Mouse (Mus musculus) G1E (cell line): Measurements from ENCODE around the gene Ccdc194. TPM values are rescaled to one million over a fixed set of nuclear protein-coding genes. Genes with fewer than 3 reads are reported as not detected.
A peak's percentile ranks its signal among the peaks of the same experiment; 100 is the strongest.

ENCODE experiments used
- ATAC-seq: 2 replicates; pipeline ENCODE4 v1.8.0; 2016; ENCODE audit warnings: mild to moderate bottlenecking; ENCODE audit not compliant: insufficient number of reproducible peaks, poor library complexity, low FRiP score, severe bottlenecking; ENCODE audit errors: extremely low read depth
- DNase-seq: peaks from one replicate; pipeline ENCODE4 v3.0.0; 2012; ENCODE audit warnings: low spot score
- H3K27me3 ChIP-seq: 2 replicates; pipeline ENCODE4 v1.6.1; 2012; ENCODE audit warnings: mild to moderate bottlenecking, low read length, inconsistent platforms; ENCODE audit not compliant: insufficient read depth
- H3K36me3 ChIP-seq: replicated peaks from 2 replicates; pipeline ENCODE3; 2012; ENCODE audit warnings: mild to moderate bottlenecking, inconsistent platforms
- H3K4me1 ChIP-seq: 2 replicates; pipeline ENCODE4 v1.6.1; 2012; ENCODE audit warnings: low read depth, low read length, inconsistent platforms, mixed read lengths; ENCODE audit not compliant: insufficient read depth
- H3K4me3 ChIP-seq: 2 replicates; pipeline ENCODE4 v1.5.1; 2012; ENCODE audit warnings: low read depth, mild to moderate bottlenecking, inconsistent platforms, low read length, moderate library complexity, mixed read lengths
- H3K9me3 ChIP-seq: replicated peaks from 2 replicates; pipeline ENCODE4 v1.6.1; 2012; ENCODE audit warnings: inconsistent platforms
- CTCF ChIP-seq: IDR thresholded peaks from 2 replicates; pipeline ENCODE4 v1.5.1; 2012; ENCODE audit warnings: low read depth, low read length, inconsistent platforms, mixed read lengths
- GATA1 ChIP-seq: IDR thresholded peaks from 2 replicates; pipeline ENCODE4 v1.6.1; 2012; ENCODE audit warnings: borderline replicate concordance, low read length, inconsistent platforms, mixed read lengths
- GATA2 ChIP-seq: IDR thresholded peaks from 2 replicates; pipeline ENCODE4 v1.6.1; 2012; ENCODE audit warnings: low read depth, low read length, inconsistent platforms, borderline replicate concordance
- POLR2AphosphoS5 ChIP-seq: IDR thresholded peaks from 2 replicates; pipeline ENCODE4 v1.6.1; 2012; ENCODE audit warnings: low read depth, low read length, inconsistent platforms; ENCODE audit not compliant: insufficient replicate concordance
- TAL1 ChIP-seq: conservative IDR thresholded peaks from 2 replicates; pipeline ENCODE4 v1.6.1; 2012; ENCODE audit warnings: low read depth, low read length, inconsistent platforms, mixed read lengths
- polyA plus RNA-seq: library from polyadenylated mRNA; stranded (reverse); fragments of >175 nt; gene quantifications from 2 replicates; pipeline ENCODE4 v1.2.3, GENCODE M21; 2012
- total RNA-seq, 2 experiments: library from RNA; stranded (forward) in 1 of 2; stranded (reverse) in 1 of 2; fragments of 200-1000 nt in 1 of 2; fragments of >200 nt in 1 of 2; fragmentation: Nextera tagmentation in 1 of 2; gene quantifications; 2 replicates each; pipeline ENCODE4 v1.2.3; 2014 to 2017

The Ccdc194 gene
- total and polyA plus RNA-seq, 3 experiments = 0.22 TPM; not detected in 2

DNA sequence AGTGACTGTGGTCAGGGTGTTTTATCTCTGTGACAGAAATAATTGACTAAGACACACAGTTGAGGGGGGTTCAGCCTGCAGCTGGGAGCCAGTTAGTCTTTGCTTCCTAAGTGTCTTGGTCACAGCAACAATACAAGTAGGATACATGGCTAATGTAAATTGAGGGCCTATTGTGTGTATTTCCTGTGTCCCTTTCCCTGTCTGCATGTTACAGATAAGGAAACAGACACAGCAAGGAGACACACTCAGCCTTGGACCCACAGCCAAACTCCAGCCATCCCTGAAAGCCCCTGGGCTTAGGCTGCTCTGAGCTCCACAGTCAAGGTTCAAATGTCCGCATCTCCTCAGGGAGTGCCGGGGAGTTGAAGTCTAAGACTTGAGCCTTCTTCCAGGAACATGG lies 29.1 kb upstream of the Ccdc194 start:
- no peak for TF ChIP-seq GATA1
- no peak for TF ChIP-seq GATA2
- TF ChIP-seq TAL1 = no peak
- no peak for TF ChIP-seq POLR2AphosphoS5
- no peak for TF ChIP-seq CTCF
- no peaks in the 10 kb centered on the region for H3K36me3 ChIP-seq
- no peak for DNase-seq
- no peaks in the 10 kb centered on the region for H3K9me3 ChIP-seq
- H3K4me1 ChIP-seq = peaks cover 27% of the 10 kb centered on the region
- ATAC-seq = no peak
- H3K4me3 ChIP-seq = no peak overlapping the region
- H3K27me3 ChIP-seq = peaks cover 47% of the 10 kb centered on the region

DNA sequence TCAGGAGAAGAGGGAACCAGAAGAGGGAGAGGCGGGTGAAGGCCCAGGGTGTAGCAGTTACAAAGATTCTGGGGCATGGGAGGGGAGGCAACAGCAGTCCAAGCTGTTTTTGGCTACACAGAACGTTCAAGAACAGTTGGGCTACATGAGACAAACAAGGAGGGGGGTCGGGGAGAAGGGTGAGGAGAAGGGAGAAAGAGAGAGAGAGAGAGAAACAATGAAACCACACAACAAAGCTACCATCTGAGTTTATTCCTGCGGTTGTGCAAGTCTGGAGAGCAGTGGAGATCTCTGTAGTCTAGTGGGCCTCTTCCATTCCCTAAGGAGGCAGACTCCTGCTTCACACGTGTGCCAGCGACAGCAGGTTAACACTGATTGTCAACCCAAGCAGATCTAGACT lies 28.5 kb upstream of the Ccdc194 start:
- Histone ChIP-seq H3K4me1 (peaks cover 24% of the 10 kb centered on the region), H3K36me3 (no peaks in the 10 kb centered on the region), H3K27me3 (peaks cover 43% of the 10 kb centered on the region), H3K4me3 (no peak overlapping the region), H3K9me3 (no peaks in the 10 kb centered on the region)
- ATAC-seq (no peak), DNase-seq (no peak)
- TF ChIP-seq GATA2 (no peak), GATA1 (no peak)

DNA sequence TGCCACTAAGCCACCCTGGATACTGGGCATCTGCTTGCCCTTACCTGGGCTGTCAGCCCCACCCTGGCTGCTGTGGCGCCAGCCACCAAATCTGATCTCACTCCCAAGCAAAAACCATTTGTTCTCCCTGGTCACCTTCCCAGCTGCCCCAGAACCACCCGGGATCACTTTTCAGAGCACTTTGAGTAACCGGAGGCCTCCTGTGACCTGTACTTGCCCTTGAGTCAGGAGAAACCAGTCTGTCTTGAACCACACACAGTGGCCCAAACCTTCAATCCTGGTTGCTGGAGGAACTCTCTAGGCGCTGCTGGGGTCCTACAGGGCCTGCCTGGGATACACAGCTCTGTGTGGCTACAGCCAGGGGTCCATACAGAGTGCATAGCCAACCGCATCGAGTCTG lies 27.3 kb upstream of the Ccdc194 start:
- Histone ChIP-seq H3K9me3 (no peaks in the 10 kb centered on the region), H3K4me3 (no peak overlapping the region), H3K27me3 (peaks cover 32% of the 10 kb centered on the region), H3K36me3 (peaks cover 10% of the 10 kb centered on the region), H3K4me1 (peaks cover 15% of the 10 kb centered on the region; the same call in 1 of the 2 replicates)
- no peak for ATAC-seq
- no peak for TF ChIP-seq CTCF
- no peak for TF ChIP-seq TAL1
- TF ChIP-seq GATA1 = no peak
- TF ChIP-seq POLR2AphosphoS5 = no peak
- no peak for TF ChIP-seq GATA2
- no peak for DNase-seq

DNA sequence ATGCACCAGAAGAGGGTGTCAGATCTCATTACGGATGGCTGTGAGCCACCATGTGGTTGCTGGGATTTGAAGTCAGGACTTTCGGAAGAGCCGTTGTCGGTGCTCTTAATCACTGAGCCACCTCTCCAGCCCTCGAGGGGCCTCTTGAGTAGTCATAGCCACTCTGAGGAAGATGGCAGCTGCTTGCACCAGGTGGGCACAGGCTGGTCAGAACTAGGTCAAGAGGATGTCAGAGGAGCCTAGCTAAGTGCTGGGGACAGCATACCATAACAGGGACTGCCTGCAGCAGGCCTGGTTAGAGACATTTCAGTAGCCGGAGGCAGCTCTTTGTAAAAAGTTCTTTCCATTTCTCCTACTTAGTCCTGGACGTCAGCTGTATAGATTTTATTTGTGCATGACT lies 25.2 kb upstream of the Ccdc194 start:
- ATAC-seq (no peak), DNase-seq (no peak)
- Histone ChIP-seq H3K9me3 (no peaks in the 10 kb centered on the region), H3K27me3 (peaks cover 21% of the 10 kb centered on the region), H3K4me1 (peaks cover 15% of the 10 kb centered on the region; the same call in 1 of the 2 replicates), H3K4me3 (no peak overlapping the region), H3K36me3 (peaks cover 29% of the 10 kb centered on the region)
- no peak for TF ChIP-seq GATA1
- no peak for TF ChIP-seq CTCF
- TF ChIP-seq GATA2 = no peak
- TF ChIP-seq POLR2AphosphoS5 = no peak
- no peak for TF ChIP-seq TAL1

DNA sequence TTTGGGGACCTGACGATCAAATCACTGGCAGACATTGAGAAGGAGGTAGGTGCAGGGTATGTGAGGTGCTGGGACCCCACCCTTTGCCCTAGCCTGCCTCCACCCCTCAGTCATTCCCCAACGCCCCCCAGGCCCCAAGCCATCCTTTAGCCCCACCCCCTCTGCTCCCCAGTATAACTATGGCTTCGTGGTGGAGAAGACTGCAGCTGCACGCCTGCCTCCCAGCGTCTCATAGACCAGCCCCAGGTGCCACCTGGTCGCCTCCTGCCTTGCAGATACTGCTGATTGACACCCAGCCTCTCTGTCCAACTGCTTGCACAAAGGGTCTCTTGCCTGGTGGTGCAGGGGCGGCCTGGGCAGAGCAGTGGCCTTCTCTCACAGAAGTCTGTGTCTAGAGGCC lies 22.1 kb upstream of the Ccdc194 start:
- H3K36me3 ChIP-seq = peaks cover 46% of the 10 kb centered on the region
- no peaks in the 10 kb centered on the region for H3K9me3 ChIP-seq
- no peak overlapping the region for H3K4me3 ChIP-seq
- ATAC-seq (no peak), DNase-seq (no peak)
- TF ChIP-seq GATA2 = no peak
- no peak for TF ChIP-seq TAL1
- no peak for TF ChIP-seq GATA1
- TF ChIP-seq CTCF = no peak
- TF ChIP-seq POLR2AphosphoS5 = no peak
- peaks cover 1% of the 10 kb centered on the region; the same call in 1 of the 2 replicates for H3K27me3 ChIP-seq
- H3K4me1 ChIP-seq = peaks cover 14% of the 10 kb centered on the region

DNA sequence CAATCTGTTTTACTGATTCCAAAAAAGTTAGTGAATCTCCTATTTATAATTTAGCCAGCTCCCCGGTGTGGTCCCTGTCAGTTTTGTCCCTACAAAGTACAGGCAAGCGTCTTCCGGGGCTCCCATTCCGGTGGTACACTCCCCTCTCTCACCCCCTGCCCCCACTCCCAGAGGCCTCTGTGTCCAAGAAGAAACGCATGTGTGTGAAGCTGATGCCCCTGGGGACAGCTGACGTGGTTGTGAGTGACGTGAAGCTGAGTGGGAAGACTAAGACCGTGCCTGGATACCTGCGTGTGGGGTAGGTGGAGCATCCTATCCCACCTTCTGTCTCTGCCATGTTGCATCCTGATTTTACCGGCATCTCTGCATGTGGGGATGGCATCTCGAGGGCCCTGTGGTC lies 19.5 kb upstream of the Ccdc194 start:
- no peaks in the 10 kb centered on the region for H3K27me3 ChIP-seq
- H3K4me1 ChIP-seq = peaks cover 22% of the 10 kb centered on the region
- H3K9me3 ChIP-seq = no peaks in the 10 kb centered on the region
- no peak for DNase-seq
- no peak for ATAC-seq
- peaks cover 50% of the 10 kb centered on the region for H3K36me3 ChIP-seq
- no peak for TF ChIP-seq GATA1
- no peak for TF ChIP-seq TAL1
- TF ChIP-seq GATA2 = no peak
- TF ChIP-seq CTCF = no peak
- no peak for TF ChIP-seq POLR2AphosphoS5
- no peak overlapping the region for H3K4me3 ChIP-seq

DNA sequence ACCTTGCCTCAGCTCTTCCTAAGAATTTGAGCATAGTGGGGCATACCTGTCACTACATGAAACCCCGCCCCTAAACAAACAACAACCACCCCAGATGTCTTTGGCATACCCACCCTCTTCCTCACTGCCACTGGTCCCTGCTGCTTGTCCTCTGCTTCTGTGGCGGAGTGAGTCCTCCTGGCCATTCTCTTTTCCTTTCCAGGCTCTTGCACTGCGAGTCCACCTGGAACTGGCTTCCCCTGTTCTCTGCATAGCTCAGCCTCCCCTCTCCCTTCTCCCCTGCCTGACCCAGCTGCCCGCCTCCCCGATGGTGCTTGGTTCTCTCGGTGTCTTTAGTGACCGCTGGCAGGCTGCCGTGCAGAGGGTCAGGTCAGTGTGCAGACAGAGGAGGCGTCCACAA lies 18.2 kb upstream of the Ccdc194 start:
- ATAC-seq (no peak), DNase-seq (no peak)
- Histone ChIP-seq H3K27me3 (no peaks in the 10 kb centered on the region), H3K36me3 (peaks cover 50% of the 10 kb centered on the region), H3K4me3 (peak overlapping the region; percentile 96; the same call in 1 of the 2 replicates), H3K4me1 (peaks cover 25% of the 10 kb centered on the region), H3K9me3 (no peaks in the 10 kb centered on the region)
- no peak for TF ChIP-seq CTCF
- no peak for TF ChIP-seq POLR2AphosphoS5
- TF ChIP-seq TAL1 = no peak
- no peak for TF ChIP-seq GATA2
- TF ChIP-seq GATA1 = no peak
